Mouse (Mus musculus) MEL (cell line): Measurements from ENCODE around the gene Braf. TPM values are rescaled to one million over a fixed set of nuclear protein-coding genes. Genes with fewer than 3 reads are reported as not detected.
"Not testable (repeated sequence)": the region's sequence is repeated elsewhere in the genome, so short reads cannot be mapped to it uniquely, and the experiment has no call there.

Experiments
- DNase-seq: peaks from one replicate; pipeline ENCODE4 v3.0.0; 2011; ENCODE audit warnings: low read depth, low spot score
- H3K27ac ChIP-seq: 2 replicates; pipeline ENCODE4 v1.5.1; 2012; ENCODE audit warnings: low read depth, mild to moderate bottlenecking, control low read depth, low read length, moderate library complexity; ENCODE audit not compliant: control insufficient read depth
- H3K27me3 ChIP-seq, 2 experiments: fragments of 150-350 bp in 1 of 2; sonication (generic) in 1 of 2; 2 replicates each; pipeline ENCODE4 v1.6.1; 2012; ENCODE audit warnings: low read length in 2 of 2, mild to moderate bottlenecking in 2 of 2, improper control_type of control experiment in 1 of 2, moderate library complexity in 1 of 2; ENCODE audit not compliant: insufficient read depth in 2 of 2, control insufficient read depth in 1 of 2
- H3K36me3 ChIP-seq, 2 experiments: 2 replicates each; pipeline ENCODE4 v1.6.1; 2012 to 2014; ENCODE audit warnings: low read length in 2 of 2, improper control_type of control experiment in 1 of 2, inconsistent platforms in 1 of 2, mild to moderate bottlenecking in 1 of 2; ENCODE audit not compliant: insufficient read depth in 2 of 2, control insufficient read depth in 1 of 2
- H3K4me1 ChIP-seq, 2 experiments: fragments of 150-350 bp in 1 of 2; sonication (generic) in 1 of 2; 2 replicates each; pipeline ENCODE4 v1.6.1; 2012; ENCODE audit warnings: low read length in 2 of 2, improper control_type of control experiment in 1 of 2, mild to moderate bottlenecking in 1 of 2; ENCODE audit not compliant: insufficient read depth in 2 of 2, control insufficient read depth in 1 of 2
- H3K4me3 ChIP-seq, 2 experiments: fragments of 150-350 bp in 1 of 2; sonication (generic) in 1 of 2; 2 replicates each; pipeline ENCODE4 v1.5.1; 2012; ENCODE audit warnings: low read depth in 2 of 2, low read length in 2 of 2, mild to moderate bottlenecking in 2 of 2, moderate library complexity in 2 of 2, control low read depth in 1 of 2, improper control_type of control experiment in 1 of 2; ENCODE audit not compliant: control insufficient read depth in 1 of 2, insufficient read depth in 1 of 2
- H3K79me2 ChIP-seq: 2 replicates; pipeline ENCODE4 v1.6.1; 2012; ENCODE audit warnings: mild to moderate bottlenecking, low read length, moderate library complexity; ENCODE audit not compliant: control insufficient read depth, poor library complexity, insufficient read depth
- H3K9ac ChIP-seq: 2 replicates; pipeline ENCODE4 v1.6.1; 2012; ENCODE audit warnings: low read depth, mild to moderate bottlenecking, control low read depth, low read length, moderate library complexity; ENCODE audit not compliant: control insufficient read depth, poor library complexity, severe bottlenecking
- H3K9me3 ChIP-seq: fragments of 150-350 bp; sonication (generic); replicated peaks from 2 replicates; pipeline ENCODE4 v1.6.1; 2012; ENCODE audit warnings: mild to moderate bottlenecking, low read length, improper control_type of control experiment, moderate library complexity; ENCODE audit not compliant: insufficient read depth
- BHLHE40 ChIP-seq: IDR thresholded peaks from 2 replicates; pipeline ENCODE4 v1.6.1; 2012; ENCODE audit warnings: low read depth, mild to moderate bottlenecking, inconsistent platforms, low read length, improper control_type of control experiment, borderline replicate concordance
- CHD2 ChIP-seq: IDR thresholded peaks from 2 replicates; pipeline ENCODE4 v1.6.1; 2011; ENCODE audit warnings: low read length, improper control_type of control experiment
- CTCF ChIP-seq, 3 experiments: IDR thresholded peaks in 2 of 3; conservative IDR thresholded peaks in 1 of 3; 2 replicates each; pipeline ENCODE4 v1.5.1; 2011 to 2012; ENCODE audit warnings: low read length in 3 of 3, low read depth in 2 of 3, mild to moderate bottlenecking in 2 of 3, improper control_type of control experiment in 1 of 3, inconsistent platforms in 1 of 3, mixed read lengths in 1 of 3, moderate library complexity in 1 of 3; ENCODE audit not compliant: control insufficient read depth in 1 of 3, insufficient read depth in 1 of 3, poor library complexity in 1 of 3, severe bottlenecking in 1 of 3
- E2F4 ChIP-seq: IDR thresholded peaks from 2 replicates; pipeline ENCODE4 v1.6.1; 2011; ENCODE audit warnings: low read depth, low read length, improper control_type of control experiment, borderline replicate concordance
- GATA1 ChIP-seq: IDR thresholded peaks from 2 replicates; pipeline ENCODE4 v1.6.1; 2011; ENCODE audit warnings: low read depth, low read length, improper control_type of control experiment
- HCFC1 ChIP-seq: IDR thresholded peaks from 2 replicates; pipeline ENCODE4 v1.6.1; 2012; ENCODE audit warnings: low read depth, mild to moderate bottlenecking, inconsistent platforms, low read length, improper control_type of control experiment, moderate library complexity
- MAFK ChIP-seq: IDR thresholded peaks from 2 replicates; pipeline ENCODE4 v1.6.1; 2011; ENCODE audit warnings: low read depth, mild to moderate bottlenecking, low read length, improper control_type of control experiment, borderline replicate concordance
- MAZ ChIP-seq: IDR thresholded peaks from 2 replicates; pipeline ENCODE4 v1.6.1; 2012; ENCODE audit warnings: low read depth, mild to moderate bottlenecking, inconsistent platforms, low read length, improper control_type of control experiment
- MEF2A ChIP-seq: IDR thresholded peaks from 2 replicates; pipeline ENCODE4 v1.6.1; 2014; ENCODE audit warnings: low read depth, mild to moderate bottlenecking, inconsistent platforms, low read length, improper control_type of control experiment; ENCODE audit not compliant: poor library complexity, insufficient replicate concordance, severe bottlenecking; ENCODE audit errors: extremely low read depth
- MYC ChIP-seq: IDR thresholded peaks from 2 replicates; pipeline ENCODE4 v1.6.1; 2011; ENCODE audit warnings: low read depth, mild to moderate bottlenecking, low read length, improper control_type of control experiment, moderate library complexity
- NRF1 ChIP-seq: IDR thresholded peaks from 2 replicates; pipeline ENCODE4 v1.6.1; 2014; ENCODE audit warnings: low read depth, mild to moderate bottlenecking, inconsistent platforms, low read length, improper control_type of control experiment, moderate library complexity; ENCODE audit not compliant: poor library complexity, insufficient read depth, severe bottlenecking
- POLR2A ChIP-seq, 2 experiments: IDR thresholded peaks; 2 replicates each; pipeline ENCODE4 v1.6.1; 2011 to 2012; ENCODE audit warnings: low read length in 2 of 2, mild to moderate bottlenecking in 2 of 2, control low read depth in 1 of 2, improper control_type of control experiment in 1 of 2, low read depth in 1 of 2, moderate library complexity in 1 of 2; ENCODE audit not compliant: control insufficient read depth in 1 of 2, insufficient read depth in 1 of 2, poor library complexity in 1 of 2
- TAL1 ChIP-seq: IDR thresholded peaks from 2 replicates; pipeline ENCODE4 v1.6.1; 2012; ENCODE audit warnings: mild to moderate bottlenecking, inconsistent platforms, low read length, moderate library complexity, mixed read lengths
- TCF12 ChIP-seq: IDR thresholded peaks from 2 replicates; pipeline ENCODE4 v1.6.1; 2014; ENCODE audit warnings: low read depth, mild to moderate bottlenecking, inconsistent platforms, low read length, improper control_type of control experiment, moderate library complexity
- UBTF ChIP-seq: IDR thresholded peaks from 2 replicates; pipeline ENCODE4 v1.6.1; 2012; ENCODE audit warnings: low read depth, mild to moderate bottlenecking, inconsistent platforms, low read length, improper control_type of control experiment, moderate library complexity, borderline replicate concordance; ENCODE audit not compliant: insufficient read depth
- ZKSCAN1 ChIP-seq: IDR thresholded peaks from 2 replicates; pipeline ENCODE4 v1.6.1; 2012; ENCODE audit warnings: low read depth, mild to moderate bottlenecking, inconsistent platforms, low read length, improper control_type of control experiment, moderate library complexity
- ZMIZ1 ChIP-seq: IDR thresholded peaks from 2 replicates; pipeline ENCODE4 v1.6.1; 2012; ENCODE audit warnings: low read depth, mild to moderate bottlenecking, inconsistent platforms, low read length, improper control_type of control experiment, moderate library complexity
- polyA plus RNA-seq, 2 experiments: library from polyadenylated mRNA; stranded (reverse) in 1 of 2; unstranded in 1 of 2; fragments of >175 nt in 1 of 2; fragments of >200 nt in 1 of 2; gene quantifications; 2 replicates each; pipeline versions ENCODE4 v1.2.1 to v1.2.4; 2012; ENCODE audit warnings: low replicate concordance in 2 of 2, low read depth in 1 of 2; ENCODE audit not compliant: insufficient read length in 2 of 2, insufficient read depth in 1 of 2, missing spikeins in 1 of 2
- total RNA-seq: library from RNA; depleted of rRNA; stranded (reverse); fragments of 300-350 nt; gene quantifications from 2 replicates; pipeline ENCODE4 v1.2.3, GENCODE M21; 2012

Gene Braf
- total and polyA plus RNA-seq, 3 experiments, result 6.3 to 8.4 TPM; not detected in 1

DNA sequence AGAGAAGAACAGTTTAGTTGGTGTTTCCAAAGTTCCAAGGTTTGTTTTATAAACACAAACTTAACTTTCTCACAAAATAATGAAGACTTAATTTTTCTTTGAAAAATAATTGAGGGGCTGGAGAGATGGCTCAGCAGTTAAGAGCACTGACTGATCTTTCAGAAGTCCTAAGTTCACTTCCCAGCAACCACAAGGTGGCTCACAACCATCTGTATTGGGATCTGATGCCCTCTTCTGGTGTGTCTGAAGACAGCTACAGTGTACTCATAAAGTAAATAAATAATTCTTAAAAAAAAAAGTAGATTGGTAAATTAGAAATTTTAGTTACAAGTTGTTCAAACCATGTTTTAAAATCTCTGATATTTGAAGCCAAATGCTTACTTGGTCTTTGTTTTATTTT, 38.4 kb downstream of the Braf start:
- H3K9ac ChIP-seq, H3K4me1 ChIP-seq, H3K36me3 ChIP-seq, H3K27ac ChIP-seq, H3K4me3 ChIP-seq, DNase-seq, H3K9me3 ChIP-seq, H3K79me2 ChIP-seq: not testable (repeated sequence)
- TF ChIP-seq CTCF (IDR thresholded peaks at IDR 0.05 in 2 of 3, conservative IDR thresholded peaks at IDR 0.05 in 1 of 3; ENCODE audit: control insufficient read depth in 1 of 3, insufficient read depth in 1 of 3, low read depth in 2 of 3, low read length in 3 of 3, poor library complexity in 1 of 3, severe bottlenecking in 1 of 3), result peak in 1 of 3 experiments; percentile 24; a peak in 1 of 6 replicates
- TF ChIP-seq, all 39 proteins: peak for 1; not testable (repeated sequence) for 38
- H3K27me3 ChIP-seq, result not testable (repeated sequence)

GRCm38 (mm10) chr6:39681795-39682194, 43.5 kb downstream of the Braf start:
- Histone ChIP-seq H3K27ac (no peak overlapping the region), H3K4me1 (no peaks in the 10 kb centered on the region; a peak in 1 of 4 replicates), H3K27me3 (no peaks in the 10 kb centered on the region), H3K36me3 (no peaks in the 10 kb centered on the region), H3K9me3 (no peaks in the 10 kb centered on the region), H3K4me3 (no peak overlapping the region), H3K9ac (no peak overlapping the region), H3K79me2 (no peaks in the 10 kb centered on the region)
- DNase-seq, result no peak
- no peak for TF ChIP-seq GATA1
- TF ChIP-seq BHLHE40, result no peak
- TF ChIP-seq CTCF (IDR thresholded peaks at IDR 0.05 in 2 of 3, conservative IDR thresholded peaks at IDR 0.05 in 1 of 3; ENCODE audit: control insufficient read depth in 1 of 3, insufficient read depth in 1 of 3, low read depth in 2 of 3, low read length in 3 of 3, poor library complexity in 1 of 3, severe bottlenecking in 1 of 3), result no peak
- no peak for TF ChIP-seq MYC
- no peak for TF ChIP-seq UBTF
- no peak for TF ChIP-seq MAZ
- no peak for TF ChIP-seq E2F4
- no peak for TF ChIP-seq CHD2
- TF ChIP-seq MAFK, result no peak
- no peak for TF ChIP-seq POLR2A (IDR thresholded peaks at IDR 0.05; ENCODE audit: control insufficient read depth in 1 of 2, insufficient read depth in 1 of 2, low read depth in 1 of 2, low read length in 2 of 2, poor library complexity in 1 of 2)
- TF ChIP-seq TCF12, result no peak
- TF ChIP-seq NRF1, result no peak
- TF ChIP-seq HCFC1, result no peak
- no peak for TF ChIP-seq MEF2A

DNA sequence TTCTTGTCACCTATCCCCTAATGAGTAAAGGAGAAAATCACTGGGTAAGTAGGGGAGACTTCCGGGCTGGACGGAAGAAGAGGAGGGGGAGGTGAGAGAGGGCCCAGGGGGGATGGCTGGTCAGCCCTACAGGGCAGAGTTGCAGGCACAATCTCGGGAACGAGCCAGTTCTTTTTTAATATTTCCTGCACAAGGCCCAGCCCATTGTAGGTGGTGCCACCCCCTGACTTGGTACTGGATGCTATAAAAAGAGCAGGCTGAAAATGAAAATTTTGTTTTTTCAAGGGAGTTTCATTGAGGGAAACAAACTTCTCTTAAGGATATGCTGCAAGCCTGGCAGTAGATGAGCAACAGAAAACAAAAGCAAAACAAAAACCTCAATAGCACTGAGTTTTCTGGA, 44.7 kb downstream of the Braf start:
- Histone ChIP-seq H3K4me1 (no peaks in the 10 kb centered on the region; a peak in 1 of 4 replicates), H3K9ac (no peak overlapping the region), H3K36me3 (no peaks in the 10 kb centered on the region), H3K27ac (no peak overlapping the region), H3K4me3 (no peak overlapping the region), H3K27me3 (no peaks in the 10 kb centered on the region), H3K9me3 (no peaks in the 10 kb centered on the region), H3K79me2 (no peaks in the 10 kb centered on the region)
- DNase-seq, result no peak
- no peak for TF ChIP-seq TAL1
- TF ChIP-seq ZMIZ1, result no peak
- no peak for TF ChIP-seq ZKSCAN1
- TF ChIP-seq BHLHE40, result no peak
